Mouse (Mus musculus) myocyte (in vitro differentiated cells): Measurements from ENCODE around the gene Plxna3.

Experiments used
- E2F4 ChIP-seq: IDR thresholded peaks from one replicate; pipeline ENCODE4 v1.6.1; 2011; ENCODE audit warnings: mild to moderate bottlenecking, control low read depth, moderate library complexity; ENCODE audit not compliant: insufficient read depth
- MAX ChIP-seq: IDR thresholded peaks from one replicate; pipeline ENCODE4 v1.6.1; 2011; ENCODE audit warnings: low read depth, mild to moderate bottlenecking, control low read depth
- POLR2A ChIP-seq: IDR thresholded peaks from one replicate; pipeline ENCODE4 v1.6.1; 2011; ENCODE audit warnings: low read depth, mild to moderate bottlenecking, control low read depth, moderate library complexity; ENCODE audit not compliant: insufficient read length
- POLR2AphosphoS2 ChIP-seq: IDR thresholded peaks from one replicate; pipeline ENCODE4 v1.6.1; 2011; ENCODE audit warnings: low read depth, control low read depth; ENCODE audit not compliant: insufficient read length
- REST ChIP-seq: IDR thresholded peaks from one replicate; pipeline ENCODE4 v1.6.1; 2011; ENCODE audit warnings: mild to moderate bottlenecking, control low read depth, moderate library complexity; ENCODE audit not compliant: insufficient read depth, insufficient read length
- TCF12 ChIP-seq: IDR thresholded peaks from one replicate; pipeline ENCODE4 v1.6.1; 2011; ENCODE audit warnings: mild to moderate bottlenecking, control low read depth; ENCODE audit not compliant: poor library complexity, insufficient read depth, severe bottlenecking
- USF1 ChIP-seq: IDR thresholded peaks from one replicate; pipeline ENCODE4 v1.6.1; 2011; ENCODE audit warnings: low read depth, mild to moderate bottlenecking, control low read depth, moderate library complexity

- TF ChIP-seq USF1 (no peak), E2F4 (no peak), REST (no peak), TCF12 (no peak), POLR2A (no peak), POLR2AphosphoS2 (no peak), MAX (no peak)
Measured at GRCm38 (mm10) chrX:74367512-74367911, 38.6 kb downstream of the Plxna3 start.
